Mouse (Mus musculus): ENCODE results near the gene Hivep3. TPM values are rescaled to one million over a fixed set of nuclear protein-coding genes. Genes with fewer than 3 reads are reported as not detected.

The Hivep3 gene
- total RNA-seq, 2 experiments from 2014 or later, result 58.0 to 67.2 TPM

GRCm38 (mm10) chr4:119959873-119960272, 226.3 kb downstream of the Hivep3 start:
- DNase-seq (ENCODE audit: low spot score in 2 of 2), result no peak
- intact Hi-C loops (cut with DNase I), result loop anchor here (5.0 kb wide), 1 partner anchor 142 kb away; no protein-coding TSS in a partner anchor

GRCm38 (mm10) chr4:119960523-119960922, 226.9 kb downstream of the Hivep3 start:
- DNase-seq (ENCODE audit: low spot score in 2 of 2), result no peak
- intact Hi-C loops (cut with DNase I), result loop anchor here (5.0 kb wide), 1 partner anchor 142 kb away; no protein-coding TSS in a partner anchor

GRCm38 (mm10) chr4:119961164-119961563, 227.6 kb downstream of the Hivep3 start:
- intact Hi-C loops (cut with DNase I), result loop anchor here (5.0 kb wide), 1 partner anchor 141 kb away; no protein-coding TSS in a partner anchor

GRCm38 (mm10) chr4:119962066-119962465, 228.5 kb downstream of the Hivep3 start:
- intact Hi-C loops (cut with DNase I), result loop anchor here (5.0 kb wide), 1 partner anchor 140 kb away; no protein-coding TSS in a partner anchor
- DNase-seq (ENCODE audit: low spot score in 2 of 2), result no peak

More at GRCm38 (mm10) chr4:119961164-119961563, 227.6 kb downstream of the Hivep3 start:
- no peak for DNase-seq (ENCODE audit: low spot score in 2 of 2)

GRCm38 (mm10) chr4:119966105-119967072, 232.8 kb downstream of the Hivep3 start:
- intact Hi-C loops (cut with DNase I), result loop anchor here (2.0 to 5.0 kb wide), 5 partner anchors 16 to 209 kb away; no protein-coding TSS in a partner anchor
- DNase-seq (ENCODE audit: low spot score in 2 of 2), result peak; percentile 64 to 95

GRCm38 (mm10) chr4:119967073-119967608, 233.6 kb downstream of the Hivep3 start:
- DNase-seq (ENCODE audit: low spot score in 2 of 2), result no peak
- intact Hi-C loops (cut with DNase I), result loop anchor here (2.0 to 5.0 kb wide), 5 partner anchors 16 to 210 kb away; no protein-coding TSS in a partner anchor

GRCm38 (mm10) chr4:119967636-119968035, 234.1 kb downstream of the Hivep3 start:
- intact Hi-C loops (cut with DNase I), result loop anchor here (2.0 to 5.0 kb wide), 5 partner anchors 17 to 210 kb away; no protein-coding TSS in a partner anchor
- DNase-seq (ENCODE audit: low spot score in 2 of 2), result no peak

GRCm38 (mm10) chr4:119968071-119968470, 234.5 kb downstream of the Hivep3 start:
- intact Hi-C loops (cut with DNase I), result loop anchor here (5.0 kb wide), 3 partner anchors 66 to 211 kb away; no protein-coding TSS in a partner anchor

GRCm38 (mm10) chr4:119968887-119969286, 235.3 kb downstream of the Hivep3 start:
- intact Hi-C loops (cut with DNase I), result loop anchor here (5.0 kb wide), 3 partner anchors 67 to 212 kb away; no protein-coding TSS in a partner anchor
- DNase-seq (ENCODE audit: low spot score in 2 of 2), result no peak

More at GRCm38 (mm10) chr4:119968071-119968470, 234.5 kb downstream of the Hivep3 start:
- peak in 1 of 2 experiments; percentile 57 for DNase-seq (ENCODE audit: low spot score in 2 of 2)

GRCm38 (mm10) chr4:119970166-119970565, 236.6 kb downstream of the Hivep3 start:
- peak; percentile 84 to 98 for DNase-seq (ENCODE audit: low spot score in 2 of 2)
- intact Hi-C loops (cut with DNase I), result no loop called here

- DNase-seq (ENCODE audit: low spot score in 2 of 2), result no peak
- intact Hi-C loops (cut with DNase I), result no loop called here
Measured at GRCm38 (mm10) chr4:119972375-119972774, 238.8 kb downstream of the Hivep3 start.

GRCm38 (mm10) chr4:119973729-119974605, 240.4 kb downstream of the Hivep3 start:
- DNase-seq (ENCODE audit: low spot score in 2 of 2), result no peak

GRCm38 (mm10) chr4:119975242-119975641, 241.7 kb downstream of the Hivep3 start:
- no peak for DNase-seq (ENCODE audit: low spot score in 2 of 2)
- intact Hi-C loops (cut with DNase I), result no loop called here

More at GRCm38 (mm10) chr4:119973729-119974605, 240.4 kb downstream of the Hivep3 start:
- intact Hi-C loops (cut with DNase I), result no loop called here

- intact Hi-C loops (cut with DNase I), result no loop called here
- no peak for DNase-seq (ENCODE audit: low spot score in 2 of 2)
Measured at GRCm38 (mm10) chr4:119975822-119976221, 242.2 kb downstream of the Hivep3 start.

- DNase-seq (ENCODE audit: low spot score in 2 of 2), result no peak
- intact Hi-C loops (cut with DNase I), result no loop called here
Measured at GRCm38 (mm10) chr4:119976428-119977168, 243.0 kb downstream of the Hivep3 start.

- intact Hi-C loops (cut with DNase I), result no loop called here
- no peak for DNase-seq (ENCODE audit: low spot score in 2 of 2)
Measured at GRCm38 (mm10) chr4:119977817-119978491, 244.4 kb downstream of the Hivep3 start.

GRCm38 (mm10) chr4:119979238-119979829, 245.8 kb downstream of the Hivep3 start:
- intact Hi-C loops (cut with DNase I), result no loop called here
- DNase-seq (ENCODE audit: low spot score in 2 of 2), result no peak

Data from left cerebral cortex, postnatal 25 days (tissue).